Mouse (Mus musculus) hindbrain, postnatal 0 days (tissue): ENCODE measurements around the gene Crb2. TPM values are rescaled to one million over a fixed set of nuclear protein-coding genes. Genes with fewer than 3 reads are reported as not detected.

Experiments used
- ATAC-seq: fragments of 200-750 bp; cut with Nextera tagmentation; 2 replicates; pipeline ENCODE4 v1.8.0; 2017; ENCODE audit warnings: mild to moderate bottlenecking, moderate TSS enrichment, moderate library complexity
- DNase-seq: peaks from one replicate; pipeline ENCODE4 v3.0.0-alpha.2; 2015; ENCODE audit warnings: low spot score
- H3K27ac ChIP-seq: fragments of 300-500 bp; sonication (generic); 2 replicates; pipeline ENCODE4 v1.5.1; 2014; ENCODE audit warnings: mild to moderate bottlenecking
- H3K27me3 ChIP-seq: fragments of 300-500 bp; sonication (generic); 2 replicates; pipeline ENCODE4 v1.6.1; 2014; ENCODE audit warnings: low read length, mixed read lengths; ENCODE audit not compliant: insufficient read depth
- H3K36me3 ChIP-seq: fragments of 300-500 bp; sonication (generic); 2 replicates; pipeline ENCODE4 v1.6.1; 2014; ENCODE audit warnings: low read length, mixed read lengths; ENCODE audit not compliant: insufficient read depth
- H3K4me1 ChIP-seq: fragments of 300-500 bp; sonication (generic); 2 replicates; pipeline ENCODE4 v1.6.1; 2014; ENCODE audit warnings: antibody characterized with exemption, low read length, mixed read lengths; ENCODE audit not compliant: insufficient read depth
- H3K4me2 ChIP-seq: fragments of 300-500 bp; sonication (generic); 2 replicates; pipeline ENCODE4 v1.6.1; 2014; ENCODE audit warnings: low read depth, mild to moderate bottlenecking, low read length, moderate library complexity, mixed read lengths
- H3K4me3 ChIP-seq: fragments of 300-500 bp; sonication (generic); 2 replicates; pipeline ENCODE4 v1.5.1; 2014; ENCODE audit warnings: low read length
- H3K9ac ChIP-seq: fragments of 300-500 bp; sonication (generic); replicated peaks from 2 replicates; pipeline ENCODE4 v1.6.1; 2014; ENCODE audit warnings: mild to moderate bottlenecking, low read length, moderate library complexity, mixed read lengths
- H3K9me3 ChIP-seq: fragments of 300-500 bp; sonication (generic); 2 replicates; pipeline ENCODE4 v1.6.1; 2016; ENCODE audit warnings: low read length, mixed read lengths
- CTCF ChIP-seq: IDR thresholded peaks from 2 replicates; pipeline ENCODE4 v1.5.1; 2016; ENCODE audit warnings: antibody characterized with exemption, control low read depth, low read depth
- WGBS: fragments of 180-500 bp; shearing (Covaris S2); extraction: QIAGEN DNeasy Blood & Tissue Kit; methylation state at CpG from one replicate; pipeline ENCODE4 v1.1.7; 2014; 5-methylcytosine and 5-hydroxymethylcytosine counted together
- polyA plus RNA-seq: library from polyadenylated mRNA; unstranded; fragments of >200 nt; fragmentation: Nextera tagmentation; extraction: Ambion mirVana; gene quantifications from 2 replicates; pipeline ENCODE4 v1.2.1, GENCODE M21; 2015
- total RNA-seq: library from RNA; depleted of rRNA; stranded (reverse); fragments of >200 nt; gene quantifications from 2 replicates; pipeline ENCODE4 v1.2.3, GENCODE M21; 2014

Gene Crb2
- total and polyA plus RNA-seq, 2 experiments from 2014 or later = 2.4 to 10.9 TPM

DNA sequence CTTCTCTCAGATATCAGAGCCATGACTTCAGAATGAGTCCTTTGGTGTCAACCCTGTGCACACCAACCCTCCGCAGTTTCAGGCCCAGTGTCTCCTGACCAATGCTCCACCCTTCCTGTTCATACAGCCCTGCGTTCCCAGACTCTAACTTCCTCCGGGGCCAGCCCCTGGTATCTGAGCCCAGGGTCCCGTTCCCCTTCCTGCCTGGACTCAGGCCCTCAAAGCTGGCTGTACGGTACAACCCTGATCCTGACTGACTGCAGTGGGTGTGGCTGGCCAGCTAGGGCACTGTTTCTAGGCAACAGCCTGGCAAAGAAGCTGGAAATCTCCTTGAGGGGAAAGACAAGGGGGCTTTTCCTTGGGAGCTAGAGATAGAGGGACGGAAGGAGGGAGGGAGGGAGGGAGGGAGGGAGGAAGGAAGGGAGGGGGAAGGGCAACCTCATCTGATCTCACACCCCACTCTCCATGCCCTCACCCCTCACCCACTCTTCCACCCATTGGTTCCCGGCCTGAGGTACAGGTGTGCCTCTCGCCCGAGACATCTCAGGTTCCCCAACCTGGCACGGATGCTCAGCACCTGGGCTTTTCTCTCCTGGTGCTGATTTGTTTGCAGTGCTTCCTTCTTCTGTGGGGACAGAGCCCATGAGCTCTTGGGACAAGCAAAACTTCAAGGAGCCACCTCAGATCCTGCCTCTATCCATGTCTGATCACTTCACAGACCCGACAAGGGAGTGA is 9.9 kb upstream of the Crb2 start:
- Histone ChIP-seq H3K9me3 (no peaks in the 10 kb centered on the region), H3K9ac (no peak overlapping the region), H3K27ac (no peak overlapping the region), H3K4me3 (no peak overlapping the region), H3K4me2 (no peak overlapping the region), H3K4me1 (peaks cover 29% of the 10 kb centered on the region), H3K36me3 (no peaks in the 10 kb centered on the region), H3K27me3 (no peaks in the 10 kb centered on the region)
- WGBS = 41% methylated on average over 10 of the region's 11 CpGs
- DNase-seq (peak; percentile 48), ATAC-seq (peak; percentile 15; the same call in 1 of the 2 replicates)
- no peak for TF ChIP-seq CTCF

DNA sequence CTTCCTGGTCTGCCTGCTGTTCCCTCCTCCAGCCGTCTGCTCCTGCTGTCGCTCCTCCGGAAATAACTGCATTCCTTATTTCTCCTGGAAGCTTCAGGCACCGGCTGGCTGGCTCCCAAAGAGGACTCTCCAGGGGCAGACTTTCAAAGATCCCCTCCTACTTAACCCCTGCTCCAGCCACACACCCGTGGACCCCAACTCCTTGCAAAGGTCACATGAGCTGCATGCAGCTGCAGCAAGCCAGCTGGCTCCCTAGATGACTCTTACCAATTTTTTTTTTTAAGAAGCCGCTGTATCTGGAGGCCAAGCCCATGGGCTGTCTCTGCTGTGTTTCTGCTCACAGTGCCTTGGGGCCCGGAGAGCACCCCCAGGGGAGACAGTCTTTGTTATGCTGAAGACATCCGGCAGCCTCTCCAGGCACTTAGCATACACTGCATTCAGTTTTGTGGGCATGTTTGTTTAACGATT is 8.9 kb upstream of the Crb2 start:
- 2% methylated on average over 9 of the region's 9 CpGs for WGBS
- H3K4me2 ChIP-seq = no peak overlapping the region
- no peak overlapping the region for H3K9ac ChIP-seq
- ATAC-seq (no peak), DNase-seq (peak; percentile 60)
- H3K4me3 ChIP-seq = no peak overlapping the region
- H3K27ac ChIP-seq = no peak overlapping the region
- no peaks in the 10 kb centered on the region for H3K9me3 ChIP-seq
- H3K36me3 ChIP-seq = no peaks in the 10 kb centered on the region
- H3K4me1 ChIP-seq = peaks cover 29% of the 10 kb centered on the region
- no peaks in the 10 kb centered on the region for H3K27me3 ChIP-seq
- TF ChIP-seq CTCF = no peak

DNA sequence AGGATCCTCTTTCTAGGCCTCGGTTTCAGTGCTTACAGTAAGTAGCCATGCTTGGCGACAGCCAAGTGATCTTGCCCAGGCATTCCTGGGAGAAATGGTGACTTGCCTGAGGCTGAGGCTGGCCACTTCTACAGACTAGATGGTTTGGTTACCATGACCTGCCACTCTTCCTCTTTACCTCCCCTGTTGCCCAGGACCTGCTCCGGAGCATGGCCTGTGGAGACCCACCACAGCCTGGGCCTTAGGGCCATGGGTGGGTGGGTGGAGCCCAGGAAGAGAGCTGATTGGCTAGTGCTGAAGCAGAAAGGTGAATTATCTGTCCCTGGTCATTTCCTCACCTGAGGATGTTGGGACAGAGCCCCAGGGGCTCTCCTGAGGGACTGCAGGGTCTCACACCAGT is 8.3 kb upstream of the Crb2 start:
- H3K9me3 ChIP-seq = no peaks in the 10 kb centered on the region
- no peak overlapping the region for H3K4me2 ChIP-seq
- H3K36me3 ChIP-seq = no peaks in the 10 kb centered on the region
- DNase-seq = no peak
- no peaks in the 10 kb centered on the region for H3K27me3 ChIP-seq
- ATAC-seq = no peak
- no peak overlapping the region for H3K4me3 ChIP-seq
- 57% methylated on average over 3 of the region's 3 CpGs for WGBS
- peaks cover 29% of the 10 kb centered on the region for H3K4me1 ChIP-seq
- H3K27ac ChIP-seq = no peak overlapping the region
- no peak overlapping the region for H3K9ac ChIP-seq
- TF ChIP-seq CTCF = no peak

DNA sequence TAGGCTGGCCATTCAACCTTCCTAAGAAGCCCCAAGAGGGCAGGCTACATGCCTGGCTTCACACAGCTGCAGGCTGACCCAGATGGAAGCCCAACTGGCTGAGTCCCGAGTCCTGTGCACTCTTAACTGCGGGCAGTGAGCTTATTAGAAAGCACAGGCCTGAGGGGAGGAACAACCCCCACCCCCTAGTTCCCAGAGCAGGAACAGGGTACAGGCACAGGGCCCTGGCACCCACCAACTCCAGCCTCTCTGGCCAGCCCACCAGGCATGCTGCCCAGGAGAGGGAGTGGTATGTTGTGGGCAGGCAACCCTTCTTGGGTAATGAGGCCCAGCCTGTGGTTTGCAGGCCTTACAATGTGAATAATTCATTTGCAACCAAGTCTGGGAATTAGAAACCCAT is 7.1 kb upstream of the Crb2 start:
- WGBS = 37% methylated on average over 2 of the region's 2 CpGs
- ATAC-seq (peak; percentile 48; the same call in 1 of the 2 replicates), DNase-seq (peak; percentile 70)
- H3K4me1 ChIP-seq = peaks cover 29% of the 10 kb centered on the region
- H3K9ac ChIP-seq = no peak overlapping the region
- H3K4me3 ChIP-seq = no peak overlapping the region
- no peak overlapping the region for H3K27ac ChIP-seq
- TF ChIP-seq CTCF = 0 out of 2 replicates have a peak, but pooled peaks have one; percentile 5
- no peak overlapping the region for H3K4me2 ChIP-seq
- H3K36me3 ChIP-seq = no peaks in the 10 kb centered on the region
- H3K27me3 ChIP-seq = no peaks in the 10 kb centered on the region
- no peaks in the 10 kb centered on the region for H3K9me3 ChIP-seq

DNA sequence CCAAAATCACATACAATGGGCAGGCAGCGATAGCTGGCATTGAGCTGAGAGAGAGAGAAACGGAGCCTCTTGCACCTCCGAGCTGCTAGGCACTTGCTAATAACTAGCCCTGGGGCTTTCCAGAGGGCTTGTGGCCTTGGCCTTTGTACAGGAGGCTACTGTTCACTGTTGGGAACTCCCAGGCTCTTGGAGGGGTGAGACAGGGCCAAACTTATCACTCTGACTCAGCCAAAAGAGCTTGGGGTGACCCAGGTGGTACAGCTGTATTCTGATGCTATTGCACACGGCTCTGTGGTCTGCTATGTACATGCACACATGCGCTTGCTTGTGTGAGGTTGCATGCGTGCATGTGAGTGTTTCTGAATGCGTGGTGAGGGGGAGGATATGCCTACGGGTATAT is 6.3 kb upstream of the Crb2 start:
- Histone ChIP-seq H3K27ac (no peak overlapping the region), H3K4me1 (peaks cover 26% of the 10 kb centered on the region), H3K9ac (no peak overlapping the region), H3K9me3 (no peaks in the 10 kb centered on the region), H3K36me3 (no peaks in the 10 kb centered on the region), H3K27me3 (no peaks in the 10 kb centered on the region), H3K4me2 (no peak overlapping the region), H3K4me3 (no peak overlapping the region)
- DNase-seq (no peak), ATAC-seq (no peak)
- WGBS = 83% methylated on average over 8 of the region's 8 CpGs
- no peak for TF ChIP-seq CTCF

DNA sequence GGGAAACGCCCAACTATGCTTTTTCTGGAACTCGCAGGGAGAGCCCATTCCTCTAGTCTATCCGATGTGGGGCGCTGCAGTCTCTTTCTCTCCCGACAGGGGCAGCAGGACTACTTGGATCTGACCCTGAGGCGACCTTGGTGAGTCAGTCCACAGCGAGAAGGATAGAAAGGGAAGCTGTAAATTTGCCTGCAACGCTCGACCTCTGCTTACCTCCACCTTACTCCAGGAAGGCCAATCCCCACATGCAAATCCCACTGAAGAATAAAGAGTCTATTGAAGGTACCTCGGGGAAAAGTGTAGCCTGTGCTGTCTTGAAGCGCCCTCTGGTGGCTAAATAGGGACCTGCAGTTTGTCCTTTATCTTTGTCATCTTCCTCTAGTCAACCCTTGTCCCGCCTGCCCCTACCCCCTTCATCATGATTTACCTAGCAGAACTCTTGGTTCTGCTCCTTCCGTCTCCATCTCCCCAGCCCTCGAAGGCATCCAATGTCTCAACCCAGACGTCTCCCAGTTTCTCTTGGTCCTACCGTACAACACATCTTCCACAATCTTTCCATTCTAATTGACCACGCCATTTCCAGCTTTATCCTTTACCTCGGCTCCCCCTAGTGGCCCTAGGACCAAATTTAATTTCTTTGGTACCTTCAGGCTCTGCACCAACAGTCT is 4.3 kb upstream of the Crb2 start:
- peak overlapping the region; percentile 30 for H3K4me3 ChIP-seq
- ATAC-seq (peak; percentile 78), DNase-seq (peak; percentile 94)
- H3K4me2 ChIP-seq = peak overlapping the region; percentile 52
- TF ChIP-seq CTCF = peak; percentile 86
- no peaks in the 10 kb centered on the region for H3K36me3 ChIP-seq
- 0% methylated on average over 18 of the region's 18 CpGs for WGBS
- H3K27me3 ChIP-seq = no peaks in the 10 kb centered on the region
- no peaks in the 10 kb centered on the region for H3K9me3 ChIP-seq
- H3K9ac ChIP-seq = peak overlapping the region; percentile 34
- 0 out of 2 replicates have a peak, but pooled peaks cover 10% of the 10 kb centered on the region for H3K4me1 ChIP-seq
- H3K27ac ChIP-seq = no peak overlapping the region
